Mouse (Mus musculus): ENCODE data around the gene Tmtc2.

The Tmtc2 gene

GRCm38 (mm10) chr10:105286221-105286620 lies 288.0 kb downstream of the Tmtc2 start:
- DNase-seq, result no peak

GRCm38 (mm10) chr10:105284171-105284570 lies 290.1 kb downstream of the Tmtc2 start:
- DNase-seq, result peak; percentile 55

- DNase-seq, result no peak
These were observed 293.3 kb downstream of the Tmtc2 start for GRCm38 (mm10) chr10:105280933-105281332.

- no peak for DNase-seq
These were observed 314.2 kb downstream of the Tmtc2 start for GRCm38 (mm10) chr10:105260053-105260452.

GRCm38 (mm10) chr10:105238291-105238690 lies 336.0 kb downstream of the Tmtc2 start:
- peak; percentile 39 to 68 for DNase-seq

GRCm38 (mm10) chr10:105232864-105233263 lies 341.4 kb downstream of the Tmtc2 start:
- no peak for DNase-seq

GRCm38 (mm10) chr10:105230416-105230815 lies 343.8 kb downstream of the Tmtc2 start:
- DNase-seq, result no peak

- no peak for DNase-seq
These were observed 345.6 kb downstream of the Tmtc2 start for GRCm38 (mm10) chr10:105228623-105229022.

GRCm38 (mm10) chr10:105227631-105228030 lies 346.6 kb downstream of the Tmtc2 start:
- no peak for DNase-seq

- DNase-seq, result no peak
These were observed 348.5 kb downstream of the Tmtc2 start for GRCm38 (mm10) chr10:105225714-105226113.

- DNase-seq, result no peak
These were observed 351.3 kb downstream of the Tmtc2 start for GRCm38 (mm10) chr10:105222904-105223303.

GRCm38 (mm10) chr10:105201491-105201890 lies 372.8 kb downstream of the Tmtc2 start:
- DNase-seq, result peak; percentile 10 to 18

GRCm38 (mm10) chr10:105200678-105201077 lies 373.6 kb downstream of the Tmtc2 start:
- DNase-seq, result no peak

- DNase-seq, result no peak
These were observed 374.2 kb downstream of the Tmtc2 start for GRCm38 (mm10) chr10:105200092-105200491.

GRCm38 (mm10) chr10:105199515-105199914 lies 374.7 kb downstream of the Tmtc2 start:
- no peak for DNase-seq

GRCm38 (mm10) chr10:105195377-105195776 lies 378.9 kb downstream of the Tmtc2 start:
- no peak for DNase-seq

GRCm38 (mm10) chr10:105193756-105194460 lies 380.3 kb downstream of the Tmtc2 start:
- DNase-seq, result no peak

GRCm38 (mm10) chr10:105192071-105192470 lies 382.2 kb downstream of the Tmtc2 start:
- DNase-seq, result no peak

- DNase-seq, result no peak
These were observed 384.5 kb downstream of the Tmtc2 start for GRCm38 (mm10) chr10:105189746-105190145.

- no peak for DNase-seq
These were observed 387.6 kb downstream of the Tmtc2 start for GRCm38 (mm10) chr10:105186636-105187035.

GRCm38 (mm10) chr10:105168443-105169102 lies 405.7 kb downstream of the Tmtc2 start:
- no peak for DNase-seq

- no peak for DNase-seq
These were observed 409.0 kb downstream of the Tmtc2 start for GRCm38 (mm10) chr10:105165291-105165690.

- DNase-seq, result no peak
These were observed 420.5 kb downstream of the Tmtc2 start for GRCm38 (mm10) chr10:105153789-105154188.

GRCm38 (mm10) chr10:105144382-105144781 lies 429.9 kb downstream of the Tmtc2 start:
- DNase-seq, result no peak

All from cerebellum, adult 18-20 months (tissue).